9 mouse cellular contexts compared by ENCODE assay signal in the genomic region with DNA sequence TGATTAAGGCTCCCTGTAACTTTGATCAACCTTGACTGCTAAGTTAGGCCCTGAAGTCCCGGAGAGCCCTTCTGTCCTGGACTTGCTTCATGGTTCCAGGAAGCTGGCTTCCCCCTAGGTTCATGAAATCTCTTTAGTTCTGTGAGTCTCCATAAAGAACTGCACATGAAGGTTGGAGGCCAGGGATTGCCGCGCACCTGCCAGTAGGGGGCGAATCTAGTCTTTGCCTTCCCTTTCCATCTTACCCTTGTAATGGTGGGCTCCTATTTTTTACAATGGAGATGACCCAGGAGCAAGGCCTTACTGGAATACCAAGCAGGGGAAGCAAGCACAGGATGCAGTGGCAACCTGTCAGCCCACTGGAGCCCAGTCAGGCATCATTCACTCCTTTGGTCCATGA. TPM values are rescaled to one million over a fixed set of nuclear protein-coding genes. Genes with fewer than 3 reads are reported as not detected.
A peak's percentile ranks its signal among the peaks of the same experiment; 100 is the strongest.
DNase-seq lines count a peak whose midpoint lies in the region; ATAC-seq and TF ChIP-seq lines count a peak whose summit lies in the region.
"Had no signal": no experiment of that assay in that cellular context is flagged by ENCODE, and none has a peak within 500 bp of the region (broad histone marks: within the 10 kb centered on the region; RNA-seq: fewer than 3 reads in every experiment).

No protein-coding gene starts in this region.

- H3K4me2 ChIP-seq in heart, embryonic 12.5 days: no peak overlapping the region
- H3K4me2 ChIP-seq: limb, embryonic 13.5 days had no signal

- WGBS in heart, embryonic 10.5 days: 42% methylated on average over 4 of the region's 4 CpGs
- WGBS in heart, embryonic 12.5 days: 36% methylated on average over 4 of the region's 4 CpGs

- H3K36me3 ChIP-seq in heart, embryonic 10.5 days: no peaks in the 10 kb centered on the region
- H3K36me3 ChIP-seq in E14TG2a.4 (ENCODE audit: insufficient read depth, low read length): no peaks in the 10 kb centered on the region
- no peaks in the 10 kb centered on the region for H3K36me3 ChIP-seq in heart, embryonic 12.5 days
- H3K36me3 ChIP-seq: limb, embryonic 13.5 days had no signal

- H3K4me1 ChIP-seq in heart, embryonic 10.5 days: peaks cover 10% of the 10 kb centered on the region; the same call in 1 of the 2 replicates
- peaks cover 20% of the 10 kb centered on the region for H3K4me1 ChIP-seq in E14TG2a.4 (replicated peaks; ENCODE audit: low read depth, low read length)
- no peaks in the 10 kb centered on the region for H3K4me1 ChIP-seq in heart, embryonic 12.5 days (replicated peaks)
- H3K4me1 ChIP-seq: limb, embryonic 13.5 days had no signal

- no peak overlapping the region for H3K4me3 ChIP-seq in heart, embryonic 10.5 days
- H3K4me3 ChIP-seq in E14TG2a.4 (replicated peaks; ENCODE audit: low read length): no peak overlapping the region
- no peak overlapping the region for H3K4me3 ChIP-seq in heart, embryonic 12.5 days
- H3K4me3 ChIP-seq: limb, embryonic 13.5 days had no signal

- no peak overlapping the region for H3K9ac ChIP-seq in heart, embryonic 12.5 days
- H3K9ac ChIP-seq: limb, embryonic 13.5 days had no signal

- H3K9me3 ChIP-seq in heart, embryonic 10.5 days: no peaks in the 10 kb centered on the region
- no peaks in the 10 kb centered on the region for H3K9me3 ChIP-seq in E14TG2a.4 (ENCODE audit: low read length)
- H3K9me3 ChIP-seq in heart, embryonic 12.5 days (replicated peaks): no peaks in the 10 kb centered on the region
- H3K9me3 ChIP-seq: limb, embryonic 13.5 days had no signal

- ATAC-seq in monocyte, adult 5-6 weeks (replicated peaks; ENCODE audit: insufficient number of reproducible peaks, low FRiP score, low TSS enrichment, poor library complexity, severe bottlenecking): peak; percentile 66; the same call in 1 of the 2 replicates
- ATAC-seq in heart, embryonic 12.5 days (ENCODE audit: insufficient number of reproducible peaks, low FRiP score): no peak

- TF ChIP-seq CTCF in E14TG2a.4 (conservative IDR thresholded peaks at IDR 0.05; ENCODE audit: low read length): peak; percentile 74

- H3K27ac ChIP-seq in heart, embryonic 10.5 days: no peak overlapping the region
- H3K27ac ChIP-seq in heart, embryonic 12.5 days (ENCODE audit: poor library complexity, severe bottlenecking): no peak overlapping the region
- H3K27ac ChIP-seq: limb, embryonic 13.5 days had no signal

- DNase-seq in heart, postnatal 4 days: peak; percentile 43
- no peak for DNase-seq in heart, embryonic 10.5 days (ENCODE audit: low spot score)
- DNase-seq in embryo, embryonic 11.5 days (ENCODE audit: low read depth, low spot score): peak; percentile 8
- no peak for DNase-seq in urinary bladder, adult 2 months (ENCODE audit: low spot score)
- no peak for DNase-seq in frontal cortex, postnatal 25 days (ENCODE audit: low spot score in 2 of 2)

- no peaks in the 10 kb centered on the region for H3K27me3 ChIP-seq in heart, embryonic 10.5 days (ENCODE audit: insufficient read depth, poor library complexity, severe bottlenecking)
- no peaks in the 10 kb centered on the region for H3K27me3 ChIP-seq in E14TG2a.4 (ENCODE audit: insufficient read depth, low read length)
- no peaks in the 10 kb centered on the region for H3K27me3 ChIP-seq in heart, embryonic 12.5 days (replicated peaks)
- H3K27me3 ChIP-seq: limb, embryonic 13.5 days had no signal

RNA-seq across cellular contexts. Expression of a gene that starts 40.0 kb away (rescaled TPM):
- 100 to 1,000 TPM; 111 TPM for total RNA-seq in heart, postnatal 4 days (2021)
- 13.3 and 19.8 TPM in 2 replicates for polyA plus RNA-seq in heart, embryonic 10.5 days (2016; fragmentation: Nextera tagmentation; extraction: Ambion mirVana)
- total RNA-seq in monocyte, adult 5-6 weeks (2017): 17.2 to 24.9 TPM (median 19.5 TPM) in 3 replicates
- polyA plus RNA-seq in urinary bladder, adult 2 months (2012; rRNA removed): 30.4 and 54.6 TPM in 2 replicates
- polyA plus RNA-seq in heart, embryonic 12.5 days (2016; fragmentation: Nextera tagmentation; extraction: Ambion mirVana): 21.3 and 22.0 TPM in 2 replicates

RNA-seq across cellular contexts. Expression of a gene that starts 47.8 kb away (rescaled TPM):
- 1 to 10 TPM; 8.9 to 9.9 TPM for total RNA-seq in heart, postnatal 4 days (2021)
- 13.5 and 18.0 TPM in 2 replicates for polyA plus RNA-seq in heart, embryonic 10.5 days (2016; fragmentation: Nextera tagmentation; extraction: Ambion mirVana)
- total RNA-seq in monocyte, adult 5-6 weeks (2017): 69.6 to 105 TPM (median 77.1 TPM) in 3 replicates
- 13.4 and 14.2 TPM in 2 replicates for polyA plus RNA-seq in urinary bladder, adult 2 months (2012; rRNA removed)
- 12.1 and 13.8 TPM in 2 replicates for polyA plus RNA-seq in heart, embryonic 12.5 days (2016; fragmentation: Nextera tagmentation; extraction: Ambion mirVana)

Comparison
In these comparisons a context has a peak if more than half of its experiments do, and no peak if none do; other contexts are left out.
1. DNase-seq: peak in heart, postnatal 4 days (single experiment) and embryo, embryonic 11.5 days (single experiment); none in heart, embryonic 10.5 days (single experiment), urinary bladder, adult 2 months (single experiment) and frontal cortex, postnatal 25 days (0 of 2).